Mouse (Mus musculus): ENCODE results near the gene Il21r.

The Il21r gene

DNA sequence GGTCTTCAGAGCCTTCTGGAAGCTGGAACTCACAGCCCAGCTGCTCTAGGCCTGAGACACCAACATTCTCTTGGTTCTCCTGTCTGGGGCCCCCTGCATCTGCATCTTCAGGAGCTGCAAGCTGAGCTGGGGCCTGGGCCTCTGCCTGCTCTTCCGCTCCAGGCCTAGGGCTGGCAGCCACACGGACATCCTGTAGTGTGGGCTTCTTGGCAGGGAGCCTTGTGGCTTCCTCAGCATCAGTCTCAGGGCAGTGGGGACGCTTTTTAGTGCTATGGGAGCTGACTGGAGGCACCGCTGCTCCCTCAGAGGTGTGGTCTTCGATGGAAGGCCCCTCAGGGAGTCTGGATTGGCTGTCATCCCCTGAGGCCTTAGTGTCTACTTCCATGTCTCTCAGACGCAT is 40.7 kb downstream of the Il21r start:
- no peak for DNase-seq (ENCODE audit: low spot score)

DNA sequence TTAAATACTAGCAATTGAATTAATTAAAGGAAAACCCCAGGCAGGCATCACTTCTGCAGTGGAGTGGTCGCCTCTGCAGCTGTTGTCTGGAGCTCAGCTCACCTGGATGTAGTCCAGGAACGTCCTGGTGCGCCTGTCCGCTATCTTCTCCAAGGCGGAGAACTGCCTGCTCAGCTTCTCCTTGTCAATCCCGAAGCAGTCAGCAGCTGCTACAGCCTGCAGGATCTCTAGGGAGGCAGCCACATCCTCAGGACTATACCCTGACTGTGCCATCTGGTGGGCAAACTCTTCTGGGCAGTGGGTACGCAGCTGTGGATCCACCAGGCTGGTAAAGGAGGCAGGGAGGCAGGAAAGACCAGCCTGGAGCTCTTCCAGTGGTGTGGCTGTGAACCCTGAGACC is 42.2 kb downstream of the Il21r start:
- no peak for DNase-seq (ENCODE audit: low spot score)

DNA sequence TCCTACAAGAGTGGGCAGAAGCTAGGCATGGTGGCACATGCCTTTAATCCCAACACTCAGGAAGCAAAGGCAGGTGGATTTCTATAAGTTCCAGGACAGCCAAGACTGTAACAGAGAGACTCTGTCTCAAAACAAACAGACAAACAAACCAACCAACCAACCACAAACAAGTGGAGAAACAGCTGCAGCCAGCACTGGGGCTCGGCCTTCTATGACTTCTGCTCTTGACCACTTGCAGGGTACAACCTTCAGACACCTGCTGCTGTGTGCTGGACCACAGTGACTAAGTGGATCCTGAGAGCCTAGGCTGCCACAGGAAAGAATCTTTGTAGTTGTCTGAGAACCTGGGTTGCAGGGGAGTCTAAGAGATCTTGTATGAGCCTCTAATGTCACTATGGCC is 45.8 kb downstream of the Il21r start:
- no peak for DNase-seq (ENCODE audit: low spot score)

DNA sequence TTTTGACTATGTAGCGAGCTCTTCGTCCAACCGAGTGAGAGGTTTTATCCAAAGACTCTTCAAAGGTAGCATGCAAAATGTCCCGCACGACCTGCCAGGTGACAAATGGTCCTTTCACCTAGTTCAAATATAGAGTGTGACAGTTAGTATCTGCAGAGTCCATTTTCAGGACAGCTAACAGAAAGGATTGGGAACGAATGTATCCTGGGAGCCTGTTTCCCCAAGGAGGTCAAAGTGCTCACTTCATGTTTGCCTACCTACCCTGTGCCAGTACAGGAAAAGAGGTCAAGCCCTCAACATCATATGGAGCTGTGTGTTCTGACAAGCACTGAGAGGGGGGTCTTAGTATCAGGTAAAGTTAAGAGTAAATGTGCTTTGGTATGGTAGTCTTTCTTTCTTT is 54.3 kb downstream of the Il21r start:
- no peak for DNase-seq (ENCODE audit: low spot score)

DNA sequence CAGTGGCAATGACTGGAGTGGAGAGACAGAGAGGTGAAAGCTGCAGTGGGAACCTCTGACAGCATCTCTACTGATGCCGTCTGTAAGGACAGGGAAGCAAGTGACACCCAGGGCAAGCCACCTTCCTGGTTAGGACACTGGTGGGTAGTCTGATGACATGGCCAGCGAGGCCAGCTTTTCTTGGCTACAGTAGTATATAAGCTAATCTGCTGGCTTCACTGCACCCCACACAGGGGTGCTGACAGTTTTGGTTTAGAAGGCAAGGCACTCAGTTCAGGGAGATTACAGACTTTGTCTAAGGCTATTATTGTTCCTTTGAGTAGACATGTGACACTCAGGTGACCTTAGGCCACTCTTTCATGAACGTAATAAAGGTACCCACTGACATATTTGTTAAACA is 60.4 kb downstream of the Il21r start:
- no peak for DNase-seq (ENCODE audit: low spot score)

DNA sequence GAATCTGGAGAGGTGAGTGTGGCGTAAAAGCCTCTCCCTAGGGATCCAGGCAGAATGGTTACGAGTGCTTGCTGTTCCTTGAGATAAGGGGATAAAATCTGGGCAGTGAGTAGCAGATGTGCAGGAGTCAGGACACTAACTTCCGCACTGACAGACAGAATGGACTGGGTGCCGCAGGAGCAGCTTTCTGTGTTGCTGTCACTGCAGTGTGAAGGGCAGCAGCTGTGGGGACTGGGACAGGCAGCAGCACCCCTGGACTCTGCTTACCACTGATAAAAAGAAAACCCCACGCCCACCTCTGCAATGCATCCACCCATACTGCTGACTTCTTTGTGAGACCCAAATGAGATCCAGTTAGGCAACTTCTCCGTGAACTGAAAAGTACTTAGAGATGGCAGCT is 67.6 kb downstream of the Il21r start:
- DNase-seq (ENCODE audit: low spot score), result no peak

DNA sequence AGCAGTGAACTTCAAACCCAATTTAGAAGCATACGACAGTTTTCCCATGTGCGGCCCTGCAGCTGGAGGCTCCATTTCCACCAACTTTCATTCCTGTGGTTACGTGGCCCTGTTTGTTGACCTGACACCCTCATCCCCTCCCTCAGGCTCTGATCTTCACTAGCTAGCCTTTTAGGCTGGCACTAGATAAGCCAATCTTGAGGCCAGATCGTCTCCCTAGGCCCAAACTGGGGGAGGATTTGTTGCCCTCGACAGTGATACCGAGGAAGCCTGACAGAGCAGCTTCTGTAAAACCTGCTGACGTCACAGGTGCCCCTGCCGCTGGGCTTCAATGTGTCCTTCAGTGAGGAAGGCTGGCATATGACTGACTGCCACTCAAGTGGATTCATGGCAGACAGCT is 68.2 kb downstream of the Il21r start:
- no peak for DNase-seq (ENCODE audit: low spot score)

DNA sequence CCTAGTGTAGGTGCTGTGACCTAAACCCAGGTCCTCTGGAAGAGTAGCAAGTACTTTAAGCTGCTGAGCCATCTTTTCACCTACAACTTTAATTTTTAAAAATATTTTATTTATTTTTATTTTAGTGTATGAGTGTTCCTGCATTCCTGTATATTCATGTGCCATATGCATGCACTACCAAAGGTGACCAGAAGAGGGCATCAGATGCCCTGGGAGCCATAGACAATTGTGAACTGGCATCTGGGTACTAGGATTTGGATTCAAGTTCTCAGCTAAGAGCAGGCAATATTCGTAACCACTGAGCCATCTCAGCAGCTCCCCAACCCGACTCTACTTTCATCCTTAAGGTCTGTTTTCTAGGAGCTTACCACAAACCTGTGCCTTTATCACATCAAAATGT is 71.7 kb downstream of the Il21r start:
- DNase-seq (ENCODE audit: low spot score), result peak; percentile 45

DNA sequence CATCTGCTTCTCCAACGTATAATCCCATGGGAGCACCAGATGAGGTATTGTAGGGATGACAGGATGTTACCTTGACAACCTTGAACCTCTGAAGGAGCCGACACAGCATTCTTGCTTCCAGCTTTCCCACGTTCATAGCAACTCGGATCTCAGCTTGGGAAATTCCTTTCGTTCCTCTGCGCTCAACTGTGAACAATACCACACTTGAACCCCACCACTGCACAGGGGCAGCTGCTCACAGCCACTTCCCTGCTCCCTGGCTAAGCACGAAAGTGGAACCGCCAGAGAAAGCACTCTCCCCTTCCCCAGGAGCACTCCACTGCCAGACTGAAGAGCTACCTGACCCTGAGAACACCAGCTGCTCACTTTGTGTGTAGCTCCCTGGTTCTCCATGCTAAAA is 75.5 kb downstream of the Il21r start:
- DNase-seq (ENCODE audit: low spot score), result no peak

DNA sequence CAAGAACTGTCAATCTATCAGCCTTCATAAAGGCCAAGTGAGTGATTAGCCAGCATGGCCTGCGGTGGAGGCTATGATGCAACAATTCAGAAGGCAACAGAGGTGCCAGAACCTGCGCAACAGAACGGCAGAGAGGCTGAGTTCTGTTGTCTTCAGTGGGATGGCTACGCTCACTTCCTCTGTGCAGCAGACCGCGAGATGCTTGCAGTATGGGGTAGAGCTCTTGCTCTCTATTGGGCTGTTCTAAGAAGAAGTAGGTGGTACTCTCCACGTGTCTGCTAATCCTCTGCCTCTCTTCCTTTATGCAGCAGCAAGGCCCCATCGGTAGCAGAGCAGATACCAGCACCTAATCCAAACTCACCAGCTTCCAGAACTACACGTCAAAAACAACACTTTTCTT is 76.7 kb downstream of the Il21r start:
- DNase-seq (ENCODE audit: low spot score), result no peak

All from urinary bladder, postnatal 14 days (tissue).